Mouse (Mus musculus) CD4-positive, CD25-positive, alpha-beta regulatory T cell, adult 4 months (primary cell): Measurements from ENCODE around the gene Acbd4. TPM values are rescaled to one million over a fixed set of nuclear protein-coding genes. Genes with fewer than 3 reads are reported as not detected.

ENCODE experiments used
- ATAC-seq: one replicate; pipeline ENCODE4 v1.8.0; 2017
- polyA plus RNA-seq, 2 experiments: library from polyadenylated mRNA; unstranded; fragments of 100-300 nt; shearing (Covaris generic); gene quantifications; one replicate each; pipeline ENCODE4 v1.2.1; 2017

Gene Acbd4
- polyA plus RNA-seq, result 10 to 100 TPM; 19.7 to 25.2 TPM

DNA sequence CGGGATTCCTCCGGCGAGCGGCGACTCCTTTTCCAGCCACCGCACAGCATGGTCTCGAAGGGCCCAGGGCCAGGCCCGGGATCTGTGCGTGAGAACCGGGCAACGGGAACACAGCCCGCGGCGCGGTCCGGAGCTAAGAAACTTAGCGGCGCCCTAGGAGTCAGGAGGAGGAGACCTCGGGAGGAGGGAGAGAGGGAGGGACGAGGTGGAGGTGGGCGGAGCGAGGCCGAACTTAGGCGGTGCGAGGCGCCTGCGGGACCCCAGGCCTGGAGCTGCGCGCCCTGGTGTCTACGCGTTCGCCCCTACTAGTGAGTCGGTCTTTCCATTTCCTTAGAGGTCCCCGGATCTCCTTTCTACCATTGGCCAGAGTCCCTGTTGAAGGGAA lies at the start of gene Acbd4, which contains the start of gene Plcd3:
Gene Acbd4 (plus strand): TSS at position 202 of the 385 bp plus-strand sequence.
Gene Plcd3 (minus strand): TSS at position 178 of the 385 bp plus-strand sequence.
- no peak for ATAC-seq

DNA sequence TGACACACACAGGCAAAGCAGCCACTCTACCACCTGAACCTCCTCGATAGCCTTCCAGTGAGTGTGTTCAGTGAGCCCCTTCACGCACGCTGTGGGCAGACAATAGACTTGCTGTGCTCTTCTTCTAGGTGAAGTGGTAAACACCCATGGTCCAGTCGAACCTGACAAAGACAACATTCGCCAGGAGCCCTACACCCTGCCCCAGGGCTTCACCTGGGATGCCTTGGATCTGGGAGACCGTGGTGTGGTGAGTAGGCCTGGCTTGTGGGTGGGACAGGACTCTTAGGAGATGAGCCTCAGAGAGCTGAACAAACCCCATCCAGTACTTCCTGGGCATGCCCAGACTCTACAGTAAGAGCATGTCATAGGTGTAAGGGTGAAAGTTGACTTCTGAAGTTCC lies 49.4 kb upstream of the Acbd4 start:
- no peak for ATAC-seq

GRCm38 (mm10) chr11:103053191-103054076 lies 48.0 kb upstream of the Acbd4 start:
- ATAC-seq, result no peak

DNA sequence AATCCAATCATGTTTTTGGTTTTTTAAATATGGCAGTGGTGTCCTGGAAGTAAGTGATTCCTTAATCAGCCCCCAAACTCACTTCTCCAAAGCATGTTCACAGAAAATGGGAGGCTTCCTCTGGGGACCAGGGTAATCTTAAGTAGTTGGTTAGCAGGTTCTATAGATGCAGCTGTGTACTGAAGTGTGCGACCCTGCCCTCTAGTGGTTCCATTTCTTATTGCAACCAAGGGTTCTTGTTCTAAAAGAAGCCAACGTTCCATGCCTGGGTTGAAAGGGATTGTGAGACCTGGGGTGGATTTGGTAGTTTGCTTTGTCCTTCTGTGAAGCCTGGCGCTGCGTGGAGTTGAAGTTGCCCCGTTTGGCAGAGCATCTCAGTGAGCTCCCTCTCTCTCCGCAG lies 46.7 kb upstream of the Acbd4 start:
- ATAC-seq, result no peak

DNA sequence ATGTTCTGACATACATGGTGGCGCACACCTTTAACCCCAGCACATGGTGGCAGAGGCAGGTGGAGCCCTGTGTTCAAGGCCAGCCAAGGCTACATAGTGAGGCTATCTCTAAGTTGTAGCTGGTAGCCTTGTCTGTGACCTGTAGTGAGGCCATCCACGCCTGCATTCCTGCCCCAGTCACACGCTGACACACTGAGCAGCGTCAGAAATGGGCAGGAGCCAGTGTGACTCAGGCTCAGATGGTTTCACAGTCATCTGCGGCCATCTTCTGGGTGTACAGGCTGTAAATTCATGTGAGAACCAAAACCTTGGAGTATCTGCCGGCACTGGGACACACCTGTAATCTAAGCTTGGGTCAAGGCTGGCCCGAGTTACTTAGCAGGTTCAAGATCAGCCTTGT lies 44.8 kb upstream of the Acbd4 start:
- ATAC-seq, result no peak

DNA sequence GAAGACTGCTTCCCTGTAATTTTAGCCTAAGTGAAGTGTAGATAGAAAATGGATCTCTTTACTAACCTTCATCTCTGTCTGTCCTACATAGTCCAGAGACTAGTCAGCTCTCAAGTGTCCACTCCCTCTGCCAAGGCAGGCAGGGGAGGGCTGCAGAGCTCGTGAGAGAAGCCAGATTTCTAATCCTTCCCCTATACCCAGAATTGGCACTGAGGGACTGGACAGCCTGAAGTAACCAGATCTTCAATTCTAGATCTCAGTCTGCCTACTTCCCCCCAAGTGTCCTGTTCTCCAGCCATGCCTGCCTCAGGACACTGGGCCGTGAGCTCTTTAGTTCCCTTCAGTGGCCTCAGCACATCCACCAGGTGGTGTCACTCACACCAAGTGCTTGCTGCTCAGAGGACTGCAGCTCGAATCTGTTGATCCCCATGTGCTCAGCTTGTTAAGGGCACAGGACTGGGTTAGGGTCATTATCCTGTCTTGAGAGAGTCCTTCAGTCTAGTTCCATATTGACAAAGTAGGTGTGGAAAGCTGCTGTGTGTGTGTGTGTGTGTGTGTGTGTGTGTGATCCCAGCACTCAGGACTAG lies 42.9 kb upstream of the Acbd4 start:
- ATAC-seq, result no peak

DNA sequence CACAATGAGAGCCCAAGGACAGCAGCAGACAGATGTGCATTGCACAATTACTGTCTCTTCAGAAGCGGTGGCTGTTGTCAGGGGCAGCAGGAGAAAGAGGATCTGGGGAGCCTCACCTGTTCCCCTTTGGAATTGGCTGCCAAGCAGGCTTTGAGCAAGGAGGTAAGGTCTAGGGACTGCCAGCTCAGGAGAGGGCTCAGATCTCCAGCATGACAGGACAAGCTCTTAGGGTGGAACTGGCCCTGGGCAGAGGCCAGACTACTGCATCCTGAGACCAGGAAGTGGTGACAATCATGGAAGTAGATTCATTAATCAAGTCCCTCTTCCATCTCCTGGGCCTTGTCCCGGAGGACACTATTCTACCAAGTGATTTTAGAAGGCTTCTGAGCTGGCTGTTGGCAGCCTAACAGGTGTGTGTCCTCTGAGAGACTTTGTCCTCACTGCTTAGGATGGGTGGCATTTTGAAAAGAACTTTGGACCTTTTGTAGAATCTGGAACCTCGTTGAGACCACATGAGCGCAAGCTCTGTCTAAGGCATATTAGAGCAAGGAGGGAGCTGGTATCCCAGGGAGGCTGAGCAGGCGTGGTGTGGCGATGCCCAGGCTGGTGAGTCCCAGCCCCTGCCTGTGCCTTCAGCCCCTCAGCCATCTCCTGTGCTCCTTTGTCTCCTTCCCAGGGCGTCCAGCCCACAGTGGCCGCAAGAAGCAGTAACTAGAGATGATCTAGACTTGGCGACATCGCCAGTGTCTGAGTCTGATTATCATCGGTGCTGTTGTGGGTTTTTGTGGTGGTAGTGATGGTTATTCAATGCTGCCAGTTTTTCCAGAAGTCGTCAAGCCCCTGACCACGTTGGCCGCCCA lies 35.1 kb upstream of the Acbd4 start:
- ATAC-seq, result no peak

GRCm38 (mm10) chr11:103067051-103067361 lies 34.5 kb upstream of the Acbd4 start:
- no peak for ATAC-seq

DNA sequence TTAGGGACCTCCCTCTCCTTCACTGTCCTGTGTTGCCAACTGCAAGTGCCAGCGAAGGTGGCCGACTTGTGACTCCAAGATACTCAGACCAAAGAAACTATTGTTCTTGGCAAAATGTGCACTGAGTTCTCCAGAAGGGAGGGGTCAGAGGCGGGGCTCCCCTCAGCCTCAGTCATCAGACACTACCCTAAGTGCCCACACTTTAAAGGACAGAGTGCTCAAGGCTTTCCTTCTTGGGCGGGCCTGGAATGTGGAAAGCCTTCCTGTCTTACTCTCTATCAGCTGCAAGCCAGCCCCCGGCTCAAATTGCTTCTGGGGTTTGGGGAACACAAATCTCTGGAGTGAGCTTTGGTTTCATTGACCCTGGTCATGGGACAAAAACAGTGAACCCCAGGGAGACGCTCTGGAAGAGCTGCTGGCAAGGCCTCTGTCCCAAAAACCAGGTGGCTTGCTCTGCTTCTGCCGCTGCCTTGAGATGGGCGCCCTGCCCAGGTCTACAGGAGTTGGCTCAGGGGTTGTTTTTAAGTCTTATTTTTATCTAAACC lies 34.0 kb upstream of the Acbd4 start:
- ATAC-seq, result no peak

DNA sequence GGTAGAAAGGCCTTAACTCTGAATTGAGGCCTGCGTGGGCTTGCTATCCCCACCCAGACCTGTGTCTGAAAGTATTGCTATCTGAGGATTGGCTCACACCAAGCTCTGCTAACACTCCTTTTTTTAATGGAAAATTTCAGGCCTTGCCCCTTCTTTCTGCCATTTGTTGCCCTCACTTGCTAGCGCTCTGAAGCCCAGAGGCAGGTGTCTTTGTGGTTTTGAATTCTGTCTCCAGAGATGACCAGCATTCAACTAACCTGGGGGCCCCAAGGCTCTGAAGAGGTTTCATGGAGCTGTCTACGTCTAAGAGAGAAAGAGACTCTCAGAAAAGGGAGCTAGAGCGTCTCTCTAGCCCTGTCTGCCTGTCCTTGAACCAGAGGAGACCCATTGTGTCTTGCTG lies 33.2 kb upstream of the Acbd4 start:
- ATAC-seq, result no peak

DNA sequence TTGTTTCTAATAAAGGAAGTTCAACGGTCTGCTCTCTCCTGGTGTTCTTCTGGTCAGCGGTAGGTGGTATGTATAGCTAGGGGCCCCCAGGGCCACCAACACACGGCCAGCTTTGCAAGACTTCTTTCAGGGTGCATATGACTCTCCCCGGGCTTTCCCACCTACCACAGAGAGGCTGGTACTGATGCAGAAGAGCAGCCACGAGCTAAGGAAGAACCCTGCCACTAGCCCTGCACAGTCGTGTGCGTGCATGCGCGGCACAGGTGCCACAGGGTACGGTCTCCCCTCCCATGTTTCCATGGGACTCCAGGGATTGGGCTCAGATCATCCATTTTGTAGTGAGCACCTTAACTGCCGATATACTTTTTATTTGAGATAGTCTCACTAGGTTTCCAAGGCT lies 32.6 kb upstream of the Acbd4 start:
- no peak for ATAC-seq

- no peak for ATAC-seq
These were observed 31.8 kb upstream of the Acbd4 start for GRCm38 (mm10) chr11:103069731-103070130.

- no peak for ATAC-seq
These were observed 31.1 kb upstream of the Acbd4 start for GRCm38 (mm10) chr11:103070322-103070880.

DNA sequence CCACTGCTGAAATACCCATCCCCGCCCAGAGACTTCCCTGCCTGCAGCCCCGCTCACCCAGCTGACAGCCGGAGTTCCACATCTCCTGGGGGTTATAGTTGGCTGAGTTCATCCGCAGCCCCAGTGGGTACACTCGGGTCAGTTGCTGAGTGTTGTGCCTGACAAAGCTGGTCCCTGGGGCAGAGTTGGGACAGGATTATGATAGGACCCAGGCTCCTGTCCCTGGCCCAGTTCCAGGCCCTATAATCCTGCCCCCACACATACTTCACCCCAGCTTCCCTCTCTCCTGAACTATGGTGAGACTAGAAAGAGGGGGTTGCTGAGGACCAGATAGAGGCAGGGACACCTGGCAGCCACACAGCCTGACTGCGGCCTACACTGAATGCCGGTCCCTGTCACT lies 27.8 kb upstream of the Acbd4 start:
- ATAC-seq, result no peak

GRCm38 (mm10) chr11:103074121-103074650 lies 27.3 kb upstream of the Acbd4 start:
- no peak for ATAC-seq

DNA sequence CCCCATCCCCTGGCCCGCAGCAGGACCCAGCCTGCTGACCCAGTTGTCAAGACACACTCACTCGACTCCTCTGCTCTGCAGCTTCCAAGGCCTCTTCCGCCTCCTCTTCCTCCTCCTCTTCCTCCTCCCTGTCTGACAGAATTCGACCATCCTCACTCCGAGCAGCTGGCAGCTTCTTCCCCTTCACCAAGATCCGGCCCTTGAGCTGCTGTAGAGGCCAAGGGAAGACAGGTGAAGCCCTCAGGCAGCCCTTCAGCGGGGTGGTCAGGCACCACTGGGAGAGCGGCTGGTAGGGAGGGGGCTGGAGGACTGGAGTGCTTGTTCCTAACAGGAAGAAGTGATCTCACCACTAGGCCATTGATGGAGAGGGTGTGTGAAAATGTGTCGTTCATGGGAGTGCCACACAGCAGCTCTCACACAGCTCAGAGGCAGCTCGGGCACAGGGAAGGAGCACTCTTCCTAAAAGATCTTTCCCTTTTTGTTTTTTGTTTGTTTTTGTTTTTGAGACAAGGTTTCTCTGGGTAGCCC lies 26.6 kb upstream of the Acbd4 start:
- no peak for ATAC-seq

DNA sequence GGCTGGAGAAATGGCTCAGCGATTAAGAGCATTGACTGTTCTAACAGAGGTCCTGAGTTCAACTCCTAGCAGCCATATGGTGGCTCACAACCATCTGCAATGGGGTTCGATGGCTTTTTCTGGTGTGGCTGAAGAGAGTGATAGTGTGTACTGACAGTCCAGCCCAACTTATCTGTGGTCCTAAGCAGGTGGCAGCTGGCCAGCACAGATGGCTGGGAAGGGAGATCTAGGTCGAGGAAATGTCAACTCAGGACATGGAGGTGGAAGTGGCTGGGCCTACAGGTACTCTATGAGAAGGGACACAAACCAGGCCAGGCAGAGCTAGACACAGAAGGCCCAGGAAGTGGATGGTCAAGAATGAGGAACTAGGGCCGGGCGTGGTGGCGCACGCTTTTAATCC lies 25.5 kb upstream of the Acbd4 start:
- no peak for ATAC-seq

DNA sequence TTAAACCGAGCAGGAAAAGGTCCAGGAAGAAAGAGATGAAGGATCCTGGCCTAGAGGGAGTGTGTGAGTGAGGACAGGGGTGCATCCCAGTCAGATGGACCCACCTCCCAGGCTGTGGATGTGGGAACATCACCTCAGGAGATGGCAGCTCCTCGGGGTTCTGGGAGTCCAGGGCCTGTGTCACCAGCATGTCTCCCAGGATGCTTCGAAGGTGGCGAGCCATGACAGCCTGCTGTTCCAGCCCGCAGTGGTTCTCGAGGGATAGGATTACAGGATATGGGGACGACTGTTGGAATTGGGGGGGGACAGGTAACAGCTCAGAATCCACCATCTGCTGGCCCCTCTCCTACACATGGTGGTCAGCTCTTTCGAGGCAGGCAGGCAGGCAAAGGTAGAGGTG lies 24.9 kb upstream of the Acbd4 start:
- ATAC-seq, result no peak

DNA sequence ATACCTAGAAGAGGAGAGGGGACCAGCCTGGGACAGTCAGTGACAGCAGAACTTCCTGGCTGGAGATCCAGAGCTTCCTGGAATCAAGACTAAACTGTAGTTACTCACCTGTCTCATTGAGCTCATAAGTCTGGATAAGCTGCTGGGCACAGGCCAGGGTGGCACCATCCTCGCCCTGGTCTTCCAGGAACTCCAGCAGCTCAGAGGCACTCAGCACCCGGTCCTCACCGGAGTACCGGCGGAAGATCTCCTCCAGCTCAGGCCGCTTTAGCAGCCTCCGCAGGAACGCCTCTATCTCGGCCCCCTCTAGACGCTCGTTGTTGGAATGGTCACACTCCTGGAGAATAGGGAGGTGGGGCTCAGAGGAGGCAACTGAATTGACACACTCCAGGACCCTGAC lies 23.4 kb upstream of the Acbd4 start:
- no peak for ATAC-seq

DNA sequence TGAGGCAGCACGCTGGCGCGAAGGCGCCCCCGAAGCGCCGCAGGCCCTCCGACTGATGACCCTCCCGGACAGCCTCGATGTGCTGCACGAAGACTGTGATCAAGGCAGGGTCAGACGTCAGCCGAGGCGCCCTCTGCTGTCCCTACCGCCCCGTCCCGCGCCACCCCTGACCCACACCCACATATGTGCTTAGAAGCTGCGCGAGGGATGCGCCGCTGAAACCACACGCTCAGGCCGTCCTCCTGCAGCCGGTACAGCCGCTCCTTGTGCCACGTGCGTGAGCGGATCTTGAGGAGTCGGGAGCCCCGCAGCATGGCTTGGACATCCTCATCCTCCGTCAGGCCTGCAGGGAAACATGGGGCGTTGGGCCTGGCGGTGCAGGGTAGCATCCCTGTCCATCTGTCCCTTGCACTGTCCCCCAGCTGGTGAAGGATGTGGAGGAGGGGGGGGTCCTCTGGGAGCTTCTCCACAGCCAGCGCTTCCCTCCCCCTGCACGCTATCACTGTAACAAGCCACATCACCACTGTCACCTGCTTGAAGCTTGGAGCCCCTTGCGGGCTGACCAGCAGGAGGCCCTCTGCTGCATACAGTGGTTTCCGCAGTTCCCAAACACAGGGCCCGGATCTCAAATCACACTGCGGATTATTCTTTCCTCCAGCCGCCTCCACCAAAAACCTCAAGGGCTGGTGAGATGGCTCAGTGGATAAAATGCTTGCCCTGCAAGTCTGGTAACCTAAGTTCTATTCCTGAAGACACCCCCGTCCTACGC lies 21.0 kb upstream of the Acbd4 start:
- no peak for ATAC-seq

GRCm38 (mm10) chr11:103081631-103082030 lies 19.9 kb upstream of the Acbd4 start:
- no peak for ATAC-seq
